Mouse (Mus musculus) E14TG2a.4 (cell line): ENCODE measurements around the gene Ggcx.

ENCODE experiments used
- CTCF ChIP-seq: conservative IDR thresholded peaks from 2 replicates; pipeline ENCODE4 v1.5.1; 2014; ENCODE audit warnings: low read length
- POU5F1 ChIP-seq: IDR thresholded peaks from 2 replicates; pipeline ENCODE4 v1.6.1; 2014; ENCODE audit warnings: low read length, borderline replicate concordance

- TF ChIP-seq CTCF: no peak
- no peak for TF ChIP-seq POU5F1
These were observed 46.1 kb downstream of the Ggcx start for GRCm38 (mm10) chr6:72460036-72460801.
